Mouse (Mus musculus): ENCODE measurements around the gene Pigh. TPM values are rescaled to one million over a fixed set of nuclear protein-coding genes. Genes with fewer than 3 reads are reported as not detected.
A peak's percentile ranks its signal among the peaks of the same experiment; 100 is the strongest.

Pigh gene
- 6.8 and 11.0 TPM in 2 replicates for total RNA-seq (2014; fragmentation: Nextera tagmentation)
- 12.7 and 13.0 TPM in 2 replicates for total RNA-seq (2017)

DNA sequence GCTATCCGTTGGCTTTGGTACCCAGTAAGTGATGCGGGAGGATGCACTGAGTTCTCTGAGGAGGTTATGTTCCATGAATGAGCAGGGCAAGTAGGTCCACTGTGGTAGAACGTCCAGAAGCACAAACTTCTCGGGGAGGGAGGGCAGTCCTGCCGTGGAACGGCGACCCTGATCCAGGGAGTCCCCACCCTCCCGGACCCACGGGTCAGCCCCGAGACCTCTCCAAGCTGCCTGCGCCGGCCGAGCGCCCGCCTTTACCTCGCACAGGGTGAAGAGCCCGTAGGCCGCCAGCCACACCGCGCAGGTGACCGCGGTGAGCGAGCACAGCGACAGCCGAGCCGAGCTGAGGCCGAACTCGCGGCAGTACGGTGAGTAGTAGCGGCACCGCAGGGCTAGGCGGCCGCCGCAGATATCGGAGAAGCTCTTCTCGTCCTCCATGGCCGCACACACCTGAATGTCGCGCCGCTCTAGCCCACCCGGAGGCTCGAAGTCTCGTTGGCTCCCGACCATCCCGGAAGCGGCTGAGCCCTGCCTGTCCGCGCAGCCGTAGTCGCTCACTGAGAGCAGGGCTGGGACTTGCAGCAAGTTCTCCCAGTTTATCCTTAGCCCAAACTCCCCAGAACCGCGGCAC is at the start of gene Pigh:
Gene Pigh (minus strand): TSS at position 470 of the 631 bp plus-strand sequence.
- ATAC-seq (replicated peaks; ENCODE audit: low FRiP score, low TSS enrichment, poor library complexity, severe bottlenecking) = peak; percentile 97

DNA sequence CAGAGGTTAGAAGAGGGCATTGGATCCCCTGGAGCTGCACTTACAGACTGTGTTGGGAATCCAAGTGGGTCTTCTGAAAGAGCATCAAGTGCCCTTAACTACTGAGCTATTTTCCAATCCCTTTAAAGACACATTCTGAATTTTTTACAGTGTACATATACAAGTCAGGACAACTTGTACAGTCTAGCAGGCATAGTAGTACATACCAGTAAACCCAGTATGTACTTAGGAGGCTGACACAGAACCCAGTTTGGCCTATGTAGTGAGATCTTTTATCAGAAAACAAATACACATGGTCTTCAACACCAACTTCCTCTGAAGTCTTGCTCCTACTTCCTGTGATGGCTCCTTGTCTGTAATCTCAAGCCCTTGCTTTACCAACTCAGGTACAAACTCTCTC is 49.5 kb upstream of the Pigh start:
- no peak for ATAC-seq (replicated peaks; ENCODE audit: low FRiP score, low TSS enrichment, poor library complexity, severe bottlenecking)

DNA sequence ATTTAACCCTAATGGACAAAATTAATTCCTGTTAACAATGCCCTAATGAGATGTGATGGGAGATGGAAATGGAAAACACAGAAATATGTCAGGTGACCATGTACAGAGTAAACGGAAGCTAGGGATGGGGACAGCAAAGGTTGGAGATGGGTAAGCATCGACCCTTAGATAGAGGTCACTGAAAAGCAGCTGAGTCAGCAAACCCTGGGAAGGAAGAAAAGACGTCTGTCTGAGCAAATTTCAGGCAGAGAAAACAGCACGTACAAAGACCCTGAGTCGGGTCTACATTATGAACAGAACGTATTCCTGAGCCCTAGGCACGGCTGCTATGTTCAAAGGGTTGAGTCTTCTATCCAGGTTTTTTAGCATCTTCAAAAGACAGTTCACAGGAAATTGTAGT is 47.5 kb upstream of the Pigh start:
- no peak for ATAC-seq (replicated peaks; ENCODE audit: low FRiP score, low TSS enrichment, poor library complexity, severe bottlenecking)

DNA sequence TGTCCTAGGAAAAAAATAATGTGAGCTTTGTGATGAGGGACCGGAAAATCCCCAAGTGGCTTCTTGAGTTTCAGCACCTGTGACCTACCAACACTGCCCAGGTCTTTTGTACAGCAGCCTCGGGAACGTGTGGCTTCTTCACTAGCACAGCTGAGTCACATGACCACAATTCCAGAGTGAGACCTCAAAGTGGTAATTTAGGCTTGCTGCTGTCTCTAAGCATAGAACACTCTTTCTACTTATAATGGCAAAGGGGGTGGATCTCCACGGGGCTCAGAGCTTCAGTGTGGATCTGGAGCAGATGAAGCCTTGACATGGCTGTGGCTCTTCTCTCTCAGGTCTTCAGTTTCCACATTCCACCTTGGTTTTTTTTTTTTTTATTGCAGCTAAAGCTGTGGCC is 45.7 kb upstream of the Pigh start:
- ATAC-seq (replicated peaks; ENCODE audit: low FRiP score, low TSS enrichment, poor library complexity, severe bottlenecking) = no peak

DNA sequence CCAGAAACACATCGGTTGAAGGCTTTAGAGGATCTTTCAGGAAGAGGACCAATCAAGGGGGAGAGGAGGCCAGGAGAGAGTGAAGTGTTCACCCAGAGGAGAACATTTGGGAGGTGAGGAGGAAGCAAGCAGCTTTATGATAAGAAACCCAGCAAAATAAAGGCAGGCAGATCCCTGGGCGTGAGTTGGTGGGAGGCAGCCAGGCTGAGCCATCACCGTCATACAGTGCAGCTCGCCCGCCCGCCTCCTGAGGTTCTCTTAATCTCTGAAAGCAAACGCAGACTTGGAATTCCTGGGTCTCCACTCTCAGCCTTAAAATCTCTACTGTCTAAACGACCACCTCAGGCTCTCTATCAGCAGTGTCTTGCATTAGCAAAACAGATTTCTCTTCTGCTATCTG is 45.2 kb upstream of the Pigh start:
- no peak for ATAC-seq (replicated peaks; ENCODE audit: low FRiP score, low TSS enrichment, poor library complexity, severe bottlenecking)

DNA sequence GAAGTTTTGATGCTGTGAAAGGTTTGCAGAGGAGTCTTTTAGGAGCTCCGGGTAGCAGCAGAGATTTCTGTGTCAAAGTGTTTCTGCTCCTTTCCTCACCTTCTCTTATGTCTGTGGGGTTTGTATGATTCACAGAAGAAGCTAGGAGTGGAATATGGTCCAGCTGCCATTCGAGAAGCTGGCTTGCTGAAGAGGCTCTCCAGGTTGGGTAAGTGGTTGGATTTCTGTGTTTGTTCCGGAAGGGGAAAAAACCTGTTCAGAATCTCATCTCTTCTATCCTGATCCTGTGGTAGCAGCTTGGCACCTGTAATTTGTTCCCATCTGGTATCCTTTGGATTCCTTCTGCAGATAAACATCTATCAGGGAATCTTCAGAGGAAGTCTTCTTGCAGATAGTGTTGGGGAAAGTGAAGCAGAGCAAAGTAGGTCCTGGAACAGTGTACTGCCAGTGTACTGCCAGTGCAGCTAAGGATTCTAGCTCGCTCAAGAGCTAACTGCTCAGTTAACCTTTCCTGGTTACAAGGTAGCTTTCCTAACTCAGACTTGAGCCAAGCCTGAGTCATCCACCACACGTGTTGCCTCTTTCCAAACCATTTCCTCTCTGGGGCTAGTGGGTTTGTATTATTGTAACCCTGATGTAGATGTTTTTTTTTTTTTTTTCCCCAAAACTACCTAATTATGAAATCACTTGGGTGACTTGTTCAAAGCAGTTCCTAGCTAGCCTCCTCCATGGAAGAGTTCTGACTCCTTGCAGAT is 42.4 kb upstream of the Pigh start:
- no peak for ATAC-seq (replicated peaks; ENCODE audit: low FRiP score, low TSS enrichment, poor library complexity, severe bottlenecking)

DNA sequence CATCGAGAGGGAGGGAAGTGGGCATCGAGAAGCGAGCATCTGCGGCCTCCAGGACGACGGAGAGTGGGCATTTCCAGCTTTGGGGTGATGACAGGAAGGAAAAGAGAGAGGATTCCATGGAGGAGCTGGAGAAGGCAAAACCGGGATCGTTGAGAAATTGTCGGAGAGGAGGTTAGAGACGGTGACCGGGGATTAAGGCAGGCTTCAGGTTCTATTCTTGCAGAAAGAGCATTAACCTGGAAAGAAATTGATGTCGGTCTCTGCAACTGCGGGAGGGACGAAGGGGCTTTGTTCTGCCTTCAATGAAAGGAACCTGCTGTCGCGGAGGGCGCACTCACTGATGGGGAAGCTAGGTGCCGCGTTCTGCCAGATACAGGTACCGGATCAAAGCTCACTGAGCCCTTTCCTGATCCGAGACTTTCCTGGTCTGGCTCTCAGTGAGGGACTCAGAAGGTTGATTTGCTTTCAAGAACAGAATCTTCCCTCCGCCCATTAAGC is 41.8 kb upstream of the Pigh start:
- no peak for ATAC-seq (replicated peaks; ENCODE audit: low FRiP score, low TSS enrichment, poor library complexity, severe bottlenecking)

DNA sequence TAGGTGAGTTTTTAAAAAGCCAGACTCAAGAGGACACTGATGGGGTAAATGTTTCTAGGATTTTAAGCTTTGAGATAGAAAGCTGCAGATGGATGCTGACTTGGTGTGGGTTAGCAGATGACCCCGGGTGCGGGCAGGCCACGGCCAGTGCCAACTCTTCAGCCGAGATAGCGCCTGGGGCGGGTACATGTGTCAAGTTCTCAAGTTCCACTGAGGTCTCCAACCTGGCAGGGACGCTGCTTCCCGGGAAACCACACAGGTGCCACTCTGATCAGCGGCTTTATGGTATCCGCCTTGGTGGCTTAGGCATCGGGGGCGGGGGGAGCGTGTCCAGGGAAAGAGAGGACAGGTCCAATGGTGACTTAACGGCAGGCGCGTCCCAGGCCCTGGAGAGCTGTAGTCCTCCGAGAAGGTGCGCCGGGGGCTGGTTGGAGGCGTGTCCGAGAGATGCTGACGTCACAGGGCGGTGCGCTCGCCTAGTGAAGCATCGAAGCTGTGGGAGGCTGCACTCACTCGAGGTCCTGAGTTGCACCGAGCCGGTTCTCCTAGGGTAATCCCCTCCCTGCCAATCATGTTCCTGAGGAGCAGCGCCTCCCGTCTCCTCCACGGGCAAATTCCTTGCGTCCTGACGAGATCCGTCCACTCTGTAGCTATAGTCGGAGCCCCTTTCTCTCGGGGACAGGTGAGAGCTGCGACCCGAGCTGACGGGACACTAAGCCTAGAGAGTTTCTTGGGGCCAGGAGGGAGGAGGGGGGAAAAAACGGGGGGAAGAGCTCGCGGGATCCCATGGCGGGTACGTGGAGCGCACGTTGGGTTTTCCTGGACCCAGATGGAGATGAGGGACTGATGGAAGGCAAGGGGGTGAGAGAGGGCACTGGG is 41.1 kb upstream of the Pigh start, which contains the start of gene Arg2:
Gene Arg2 (plus strand): TSS at position 479 of the 879 bp plus-strand sequence.
- ATAC-seq (replicated peaks; ENCODE audit: low FRiP score, low TSS enrichment, poor library complexity, severe bottlenecking) = peak; percentile 99

DNA sequence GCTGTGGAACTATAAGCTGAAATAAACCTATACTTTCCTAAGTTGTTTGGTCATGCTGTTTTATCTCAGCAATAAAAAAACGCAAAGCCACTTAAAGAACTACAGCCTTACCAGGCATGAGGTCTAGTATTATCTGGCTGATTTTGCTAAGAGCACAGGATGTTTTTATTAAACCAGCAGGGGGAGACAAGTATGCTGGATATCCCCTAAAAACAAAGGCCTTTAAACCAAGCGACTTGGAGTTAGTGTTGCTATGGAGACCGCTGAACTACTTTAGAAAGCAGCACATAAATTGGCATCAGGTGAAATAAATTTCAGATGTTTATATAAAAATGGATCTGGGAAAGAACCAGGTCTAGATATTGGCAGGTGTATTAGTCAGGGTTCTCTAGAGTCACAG is 33.4 kb upstream of the Pigh start:
- peak; percentile 68; the same call in 1 of the 2 replicates for ATAC-seq (replicated peaks; ENCODE audit: low FRiP score, low TSS enrichment, poor library complexity, severe bottlenecking)

DNA sequence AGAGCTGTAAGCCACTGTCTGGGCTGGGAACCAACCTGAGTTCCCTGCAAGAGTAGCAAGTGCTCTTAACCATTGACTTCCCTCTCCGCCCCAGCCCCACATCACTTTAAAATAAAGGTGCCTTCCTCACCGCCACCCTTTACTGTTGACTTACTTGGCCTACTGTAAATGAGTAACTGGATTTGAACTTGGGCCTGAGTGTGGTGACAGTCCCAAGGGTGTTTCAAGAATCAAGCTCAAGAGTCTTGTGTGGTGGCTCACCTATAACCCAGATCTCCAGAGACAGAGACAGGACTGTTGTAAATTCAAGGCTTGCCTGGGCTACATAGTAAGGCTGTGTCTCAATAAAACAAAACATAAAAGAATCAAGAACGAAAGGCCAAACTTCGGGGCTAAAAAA is 29.5 kb upstream of the Pigh start:
- no peak for ATAC-seq (replicated peaks; ENCODE audit: low FRiP score, low TSS enrichment, poor library complexity, severe bottlenecking)

DNA sequence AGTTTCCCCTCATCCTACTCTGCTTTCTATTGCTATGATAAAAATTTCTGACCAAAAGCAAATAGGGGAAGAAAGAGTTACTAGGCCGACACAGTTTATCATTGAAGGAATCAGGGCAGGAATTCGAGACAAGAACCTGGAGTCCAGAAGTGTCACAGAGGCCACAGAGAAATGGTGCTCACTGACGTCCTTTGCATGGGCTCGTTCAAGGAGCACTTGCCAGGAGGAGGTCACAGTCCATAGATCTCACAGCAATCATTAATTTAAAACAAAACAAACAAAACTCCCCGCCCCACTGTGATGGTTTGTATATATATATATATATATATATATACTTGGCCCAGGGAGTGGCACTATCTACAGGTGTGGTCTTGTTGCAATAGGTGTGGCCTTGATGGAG is 15.9 kb upstream of the Pigh start:
- no peak for ATAC-seq (replicated peaks; ENCODE audit: low FRiP score, low TSS enrichment, poor library complexity, severe bottlenecking)

DNA sequence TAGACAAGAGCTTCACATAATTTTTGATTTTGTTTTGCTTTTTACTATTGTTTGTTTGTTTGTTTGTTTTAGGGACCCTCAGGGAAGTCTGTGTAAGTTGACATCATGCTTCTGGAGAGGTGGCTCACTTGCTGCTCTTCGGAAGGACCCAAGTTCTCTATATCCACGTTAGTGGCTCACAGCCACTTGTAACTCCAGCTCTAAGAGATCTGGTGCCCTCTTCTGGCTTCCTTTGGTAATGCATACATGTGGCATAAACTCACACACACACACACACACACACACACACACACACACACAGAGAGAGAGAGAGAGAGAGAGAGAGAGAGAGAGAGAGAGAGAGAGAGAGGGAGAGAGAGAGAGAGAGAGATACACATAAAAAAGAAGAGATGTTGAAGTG is 15.1 kb upstream of the Pigh start:
- no peak for ATAC-seq (replicated peaks; ENCODE audit: low FRiP score, low TSS enrichment, poor library complexity, severe bottlenecking)

DNA sequence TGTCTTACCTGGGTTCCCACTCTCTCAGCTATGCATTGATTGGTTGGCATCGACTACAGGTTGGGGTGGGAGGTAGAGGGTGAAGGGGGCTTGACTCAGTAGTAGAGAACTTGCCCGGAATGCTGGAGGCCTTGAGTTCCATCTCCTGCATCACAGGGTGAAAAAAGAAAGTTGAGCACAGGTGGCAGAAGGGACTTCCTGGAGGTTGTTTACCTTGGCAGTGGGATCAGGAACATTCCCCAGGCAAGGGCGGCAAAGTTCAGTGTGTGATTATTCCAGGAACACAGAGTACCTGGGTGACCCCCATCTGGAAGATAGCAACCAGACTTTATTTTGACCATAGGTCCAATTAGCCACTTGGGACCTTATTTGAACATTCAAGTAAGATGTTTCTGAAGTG is 14.3 kb upstream of the Pigh start:
- no peak for ATAC-seq (replicated peaks; ENCODE audit: low FRiP score, low TSS enrichment, poor library complexity, severe bottlenecking)

DNA sequence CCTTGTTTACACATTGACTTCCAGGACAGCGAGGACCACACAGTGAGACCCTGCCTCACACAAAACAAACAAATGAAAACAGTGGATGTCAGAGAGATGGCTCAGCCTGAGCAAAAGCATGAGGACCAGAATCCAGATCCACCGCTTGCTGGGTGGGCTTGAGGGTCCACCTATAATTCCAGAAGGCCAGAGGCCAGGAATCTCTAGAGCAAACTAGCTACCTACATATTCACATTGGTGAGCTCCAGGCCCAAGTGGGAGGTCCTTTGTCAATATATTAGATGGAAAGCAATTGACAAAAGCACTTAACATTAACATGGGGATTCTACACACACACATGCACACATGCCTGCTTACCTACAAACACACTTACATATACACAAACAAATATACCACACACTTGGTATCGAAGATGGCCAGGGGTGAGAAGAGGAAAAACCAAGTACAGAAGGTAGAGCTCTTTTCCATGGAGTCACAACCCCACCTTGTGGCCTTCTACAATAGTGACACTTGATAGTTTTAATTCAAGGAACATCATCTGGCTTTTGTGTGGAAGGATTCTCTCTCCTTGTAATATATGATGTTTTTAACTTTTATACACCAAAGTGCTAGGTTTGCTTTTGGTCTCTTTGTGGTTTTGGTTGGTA is 7.8 kb upstream of the Pigh start:
- peak; percentile 62; the same call in 1 of the 2 replicates for ATAC-seq (replicated peaks; ENCODE audit: low FRiP score, low TSS enrichment, poor library complexity, severe bottlenecking)

DNA sequence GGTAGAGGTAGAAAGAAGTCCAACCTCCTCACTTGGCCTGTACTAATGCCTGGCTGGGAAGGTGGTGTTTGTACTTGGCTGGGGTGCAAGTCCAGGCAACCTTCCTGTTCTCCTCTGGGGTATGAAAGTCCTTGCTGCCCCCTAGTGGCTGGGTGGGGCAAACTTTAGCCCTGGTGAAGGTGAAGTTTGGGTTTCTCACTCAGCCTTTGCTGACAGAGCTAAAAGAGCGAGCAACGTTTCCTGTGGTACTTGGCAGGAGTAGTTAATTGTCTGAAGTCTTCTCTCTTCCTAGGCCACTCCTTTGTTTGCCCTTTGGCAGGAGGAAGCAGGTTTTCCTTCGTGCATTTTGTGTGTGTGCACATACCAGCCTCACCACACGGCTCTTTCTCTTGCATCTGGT is 3.1 kb upstream of the Pigh start:
- ATAC-seq (replicated peaks; ENCODE audit: low FRiP score, low TSS enrichment, poor library complexity, severe bottlenecking) = peak; percentile 50

DNA sequence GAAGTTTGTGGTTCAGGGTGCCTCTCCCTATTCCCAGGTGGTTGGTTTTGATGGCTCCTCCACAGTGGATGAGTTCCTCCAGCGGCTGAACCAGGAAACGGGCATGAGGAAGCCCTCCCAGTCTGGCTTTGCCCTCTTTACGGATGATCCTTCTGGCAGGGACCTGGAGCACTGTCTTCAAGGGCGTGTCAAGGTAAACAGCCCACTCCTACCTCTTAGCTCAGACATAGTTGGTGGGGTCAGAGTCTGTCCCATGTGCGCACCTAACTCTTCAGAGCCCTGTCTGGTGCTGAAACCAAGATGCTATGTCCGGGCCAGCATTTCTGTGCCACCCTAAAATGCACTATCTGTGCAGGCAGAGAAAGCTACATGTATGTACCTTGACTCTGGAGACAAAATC is 16.1 kb downstream of the Pigh start:
- no peak for ATAC-seq (replicated peaks; ENCODE audit: low FRiP score, low TSS enrichment, poor library complexity, severe bottlenecking)

DNA sequence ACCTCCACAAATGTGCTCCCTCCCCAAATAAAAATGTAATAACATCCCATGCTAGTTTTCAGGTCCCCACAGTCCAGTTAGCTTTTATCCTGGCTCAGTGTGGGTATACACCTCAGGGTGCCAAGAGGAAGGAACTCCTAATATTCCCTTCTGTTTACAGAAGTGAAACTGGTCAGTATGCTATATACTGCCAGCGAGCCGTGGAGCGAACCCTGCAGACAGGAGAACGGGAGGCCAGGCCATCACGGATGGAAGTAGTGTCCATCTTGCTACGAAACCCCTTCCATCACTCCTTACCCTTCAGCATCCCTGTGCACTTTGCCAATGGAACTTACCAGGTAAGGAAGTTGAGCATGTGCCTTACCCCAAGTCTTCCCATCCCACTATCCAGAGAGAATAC is 16.9 kb downstream of the Pigh start:
- ATAC-seq (replicated peaks; ENCODE audit: low FRiP score, low TSS enrichment, poor library complexity, severe bottlenecking) = no peak

DNA sequence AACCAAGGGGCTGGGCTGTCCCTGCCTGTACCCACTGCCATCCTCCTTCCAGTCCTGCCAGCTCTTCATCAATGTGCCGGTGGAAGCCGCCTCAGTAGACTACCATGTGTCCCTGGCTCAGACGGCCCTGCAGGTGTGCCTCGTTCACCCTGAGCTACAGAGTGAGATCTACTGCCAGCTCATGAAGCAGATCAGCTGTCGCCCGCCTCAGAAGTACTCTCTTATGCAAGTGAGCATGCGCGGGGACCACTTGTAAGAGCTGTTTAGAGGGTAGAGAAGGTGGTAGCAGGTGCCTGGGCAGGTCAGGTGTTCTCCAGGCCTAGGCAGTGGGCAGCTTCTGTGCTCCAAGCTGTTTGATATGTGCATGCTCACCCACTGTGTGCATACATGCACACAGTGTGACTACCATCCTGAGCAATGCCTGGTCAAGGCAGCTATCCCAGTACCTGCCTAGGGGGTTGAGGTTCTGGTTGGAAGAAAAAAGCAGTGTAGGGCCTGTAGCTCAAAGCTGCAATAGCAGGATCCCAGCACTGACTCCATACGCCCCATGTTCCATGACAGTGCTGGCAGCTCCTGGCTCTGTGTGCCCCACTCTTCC is 18.6 kb downstream of the Pigh start:
- no peak for ATAC-seq (replicated peaks; ENCODE audit: low FRiP score, low TSS enrichment, poor library complexity, severe bottlenecking)

DNA sequence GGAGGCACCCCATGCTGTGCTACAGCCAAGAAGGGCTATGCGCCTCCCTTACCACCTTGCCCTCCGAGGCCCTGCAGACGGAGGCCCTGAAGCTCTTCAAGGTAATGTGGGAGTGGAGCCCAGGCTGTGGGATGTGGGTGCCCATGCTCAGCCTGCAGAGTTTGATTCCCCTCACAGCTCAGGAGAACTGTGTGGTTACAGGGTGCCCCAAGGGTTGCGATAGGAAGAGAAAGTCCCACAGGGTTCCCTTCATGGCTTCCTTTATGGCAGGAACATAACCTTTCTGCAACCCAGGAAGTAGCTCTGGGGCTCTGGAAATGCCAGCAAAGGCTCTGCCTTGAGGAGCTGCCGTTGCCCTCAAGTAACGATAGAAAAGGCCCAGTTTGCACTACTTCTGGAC is 19.5 kb downstream of the Pigh start:
- ATAC-seq (replicated peaks; ENCODE audit: low FRiP score, low TSS enrichment, poor library complexity, severe bottlenecking) = peak; percentile 29; the same call in 1 of the 2 replicates
